Mouse (Mus musculus): ENCODE data around the gene Arhgef28.

GRCm38 (mm10) chr13:97902821-97903220, 303.4 kb downstream of the Arhgef28 start:
- TF ChIP-seq CTCF (IDR thresholded peaks at IDR 0.05; ENCODE audit: control insufficient read depth, insufficient read depth, insufficient read length) (no peak), MAX (IDR thresholded peaks at IDR 0.05) (no peak), USF1 (IDR thresholded peaks at IDR 0.05; ENCODE audit: low read depth) (no peak), MYOD1 (IDR thresholded peaks at IDR 0.05; ENCODE audit: control insufficient read depth, insufficient read length, low read depth) (no peak)

All from C2C12 (cell line).